Mouse (Mus musculus) liver, adult 10 weeks (tissue): ENCODE measurements around the gene Cyp1a1. TPM values are rescaled to one million over a fixed set of nuclear protein-coding genes. Genes with fewer than 3 reads are reported as not detected.

Experiments
- polyA plus RNA-seq: library from polyadenylated mRNA; stranded (reverse); fragments of 350-450 nt; fragmentation: Illumina TruSeq; extraction: RNeasy Lipid Tissue Mini Kit (QIAGEN cat#74804); gene quantifications from one replicate; pipeline ENCODE4 v1.2.3, GENCODE M21; 2014; ENCODE audit warnings: low read depth, low replicate concordance

The Cyp1a1 gene
- polyA plus RNA-seq: 0.74 TPM

DNA sequence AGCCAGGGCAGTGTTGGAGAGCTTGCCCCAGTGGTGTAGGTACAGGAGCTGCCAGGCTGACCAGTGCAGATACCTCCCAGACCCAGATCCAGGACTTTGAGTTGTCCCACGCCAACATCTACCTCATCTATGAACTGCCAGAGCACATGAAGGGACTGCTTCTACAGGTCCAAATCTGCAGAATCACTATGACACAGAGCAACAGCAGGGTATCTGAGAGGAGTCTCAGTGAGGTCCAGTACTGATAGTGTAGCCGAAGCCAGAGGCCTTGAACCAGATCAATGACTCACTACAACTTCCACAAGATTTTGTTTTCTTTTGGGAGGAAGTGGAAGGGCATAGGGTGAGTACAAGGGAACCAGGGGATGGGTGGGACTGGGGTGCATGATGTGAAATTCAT, at the start of gene Cyp1a1:
Cyp1a1 (plus strand) TSS at position 178 of the 400 bp plus-strand sequence.

DNA sequence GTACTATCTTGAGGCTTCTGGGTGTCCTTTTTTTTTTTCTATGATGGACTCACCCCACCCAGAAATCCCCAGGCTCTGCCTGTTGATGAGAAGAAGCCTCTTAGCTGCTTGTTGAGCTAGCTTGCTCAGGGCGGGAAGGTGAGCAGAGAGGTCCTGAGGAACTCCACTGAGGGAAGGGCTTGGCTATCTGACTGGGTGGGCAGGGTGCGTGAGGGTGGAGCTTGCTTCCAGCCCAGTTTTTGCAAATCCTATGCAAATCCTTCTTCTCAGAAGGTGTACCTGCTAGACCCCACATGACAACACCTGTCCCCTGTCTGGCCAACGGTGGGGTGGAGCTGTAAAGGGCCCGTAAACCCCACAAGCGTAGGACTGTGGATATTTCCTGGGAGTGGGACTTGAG, 34.4 kb upstream of the Cyp1a1 start, which contains the start of gene Csk:
Csk (minus strand) TSS at position 349 of the 400 bp plus-strand sequence.

GRCm38 (mm10) chr9:57683520-57683919, 4.2 kb upstream of the Cyp1a1 start, which contains the start of gene Cyp1a2:
Gene Cyp1a2 (minus strand): TSS chr9:57683703.

GRCm38 (mm10) chr9:57708068-57708719, 20.5 kb downstream of the Cyp1a1 start, which contains the start of gene Edc3:
Gene Edc3 (plus strand): TSS chr9:57708540.

Other genes with a start within 250 kb of the Cyp1a1 start
- 10.6 TPM for gene Ppcdc, start 247.8 kb upstream of the Cyp1a1 start, polyA plus RNA-seq
- gene Scamp5, start 219.9 kb upstream of the Cyp1a1 start, polyA plus RNA-seq: 3.3 TPM
- gene Rpp25, start 183.9 kb upstream of the Cyp1a1 start, polyA plus RNA-seq: not detected
- gene Cox5a, start 166.7 kb upstream of the Cyp1a1 start, polyA plus RNA-seq: 732 TPM
- gene Fam219b, start 150.4 kb upstream of the Cyp1a1 start, polyA plus RNA-seq: 2.8 TPM
- gene Mpi, start 135.2 kb upstream of the Cyp1a1 start, polyA plus RNA-seq: 4.0 TPM
- 4.7 TPM for gene Scamp2, start 127.0 kb upstream of the Cyp1a1 start, polyA plus RNA-seq
- 2.8 TPM for gene Ulk3, start 98.5 kb upstream of the Cyp1a1 start, polyA plus RNA-seq
- gene Cplx3, start 81.6 kb upstream of the Cyp1a1 start, polyA plus RNA-seq: not detected
- gene Lman1l, start 67.2 kb upstream of the Cyp1a1 start, polyA plus RNA-seq: not detected
- gene Csk, start 34.3 kb upstream of the Cyp1a1 start, polyA plus RNA-seq: 4.0 TPM
- 231 TPM for gene Cyp1a2, start 4.2 kb upstream of the Cyp1a1 start, polyA plus RNA-seq
- 2.6 TPM for gene Edc3, start 20.6 kb downstream of the Cyp1a1 start, polyA plus RNA-seq
- 24.1 TPM for gene Clk3, start 77.9 kb downstream of the Cyp1a1 start, polyA plus RNA-seq
- gene Arid3b, start 148.9 kb downstream of the Cyp1a1 start, polyA plus RNA-seq: 0.50 TPM
- 41.6 TPM for gene Ubl7, start 223.1 kb downstream of the Cyp1a1 start, polyA plus RNA-seq